Mouse (Mus musculus) mouse embryonic stem cell (cell line): ENCODE data around the gene Rrm1.
"Not testable (repeated sequence)": the region's sequence is repeated elsewhere in the genome, so short reads cannot be mapped to it uniquely, and the experiment has no call there.

ENCODE experiments used
- in situ Hi-C, 2 experiments: fragments of 300-500 bp; cut with MboI; formaldehyde crosslinking; loops; 1 replicate in 1 of 2; 3 replicates in 1 of 2; pipeline ENCODE4 v1.14.3; 2019 to 2020; ENCODE audit warnings: low sequenced_read_pairs in 2 of 2, low pct_unique_long_range_greater_than_20kb in 1 of 2, mixed read lengths in 1 of 2; ENCODE audit not compliant: unreplicated experiment in 1 of 2

Rrm1 gene

GRCm38 (mm10) chr7:102458618-102459380 lies 17.3 kb downstream of the Rrm1 start:
- in situ Hi-C loops = loop anchor here (25.0 kb wide), 1 partner anchor 321 kb away; no protein-coding TSS in a partner anchor

GRCm38 (mm10) chr7:102467566-102467965 lies 26.1 kb downstream of the Rrm1 start:
- in situ Hi-C loops = loop anchor here (25.0 kb wide), 1 partner anchor 330 kb away; no protein-coding TSS in a partner anchor

- in situ Hi-C loops = loop anchor here (25.0 kb wide), 1 partner anchor 335 kb away; no protein-coding TSS in a partner anchor
Observed at GRCm38 (mm10) chr7:102472675-102473074, 31.2 kb downstream of the Rrm1 start.

- in situ Hi-C loops = no loop called here
Observed at GRCm38 (mm10) chr7:102476601-102477000, 35.1 kb downstream of the Rrm1 start.

GRCm38 (mm10) chr7:102477377-102477776 lies 35.9 kb downstream of the Rrm1 start:
- in situ Hi-C loops = no loop called here

GRCm38 (mm10) chr7:102478425-102478824 lies 36.9 kb downstream of the Rrm1 start:
- in situ Hi-C loops = no loop called here

GRCm38 (mm10) chr7:102478926-102479325 lies 37.4 kb downstream of the Rrm1 start:
- in situ Hi-C loops = no loop called here

- in situ Hi-C loops = no loop called here
Observed at GRCm38 (mm10) chr7:102479368-102480078, 38.0 kb downstream of the Rrm1 start.

GRCm38 (mm10) chr7:102480821-102481220 lies 39.3 kb downstream of the Rrm1 start:
- in situ Hi-C loops = no loop called here

GRCm38 (mm10) chr7:102481579-102481978 lies 40.1 kb downstream of the Rrm1 start, which contains the start of gene Olfr543:
Gene Olfr543 (minus strand): TSS chr7:102481679.
- in situ Hi-C loops = no loop called here

GRCm38 (mm10) chr7:102483665-102484064 lies 42.2 kb downstream of the Rrm1 start:
- in situ Hi-C loops = no loop called here

GRCm38 (mm10) chr7:102484766-102485165 lies 43.3 kb downstream of the Rrm1 start:
- in situ Hi-C loops = not testable (repeated sequence)

GRCm38 (mm10) chr7:102486105-102486504 lies 44.6 kb downstream of the Rrm1 start:
- in situ Hi-C loops = no loop called here

- in situ Hi-C loops = no loop called here
Observed at GRCm38 (mm10) chr7:102488161-102488560, 46.7 kb downstream of the Rrm1 start, which contains the start of gene Olfr544. Gene Olfr544 (minus strand): TSS chr7:102488313.

- in situ Hi-C loops = not testable (repeated sequence)
Observed at GRCm38 (mm10) chr7:102494416-102494815, 52.9 kb downstream of the Rrm1 start.

- in situ Hi-C loops = no loop called here
Observed at GRCm38 (mm10) chr7:102499473-102499872, 58.0 kb downstream of the Rrm1 start, which contains the start of gene Olfr545. Gene Olfr545 (minus strand): TSS chr7:102499573.

- in situ Hi-C loops = loop anchor here (10.0 to 25.0 kb wide), 3 partner anchors 183 to 410 kb away; partner anchors contain the start of genes Trim68 (in 2 of the 2), Olfr557 (in 1 of the 2), Olfr571 (in 1 of the 2) and Olfr572 (in 1 of the 2)
Observed at GRCm38 (mm10) chr7:102501986-102502385, 60.5 kb downstream of the Rrm1 start.

- in situ Hi-C loops = loop anchor here (10.0 to 25.0 kb wide), 3 partner anchors 178 to 405 kb away; partner anchors contain the start of genes Trim68 (in 2 of the 2), Olfr557 (in 1 of the 2), Olfr571 (in 1 of the 2) and Olfr572 (in 1 of the 2)
Observed at GRCm38 (mm10) chr7:102506848-102507247, 65.4 kb downstream of the Rrm1 start.

- in situ Hi-C loops = loop anchor here (10.0 to 25.0 kb wide), 3 partner anchors 177 to 404 kb away; partner anchors contain the start of genes Trim68 (in 2 of the 2), Olfr557 (in 1 of the 2), Olfr571 (in 1 of the 2) and Olfr572 (in 1 of the 2)
Observed at GRCm38 (mm10) chr7:102508066-102508465, 66.6 kb downstream of the Rrm1 start.
